Mouse (Mus musculus): ENCODE measurements at regions not wholly inside any gene's neighbourhood (a gene's known extent, or its start where the extent isn't known, plus 50 kb on each side); places are given as distances from the start of the nearest gene placed in this dataset.

- Histone ChIP-seq H3K4me2 (ENCODE audit: low read length) (no peak overlapping the region), H3K27me3 (replicated peaks; ENCODE audit: control insufficient read depth, insufficient read depth, low read length) (no peaks in the 10 kb centered on the region), H3K9me3 (ENCODE audit: control insufficient read depth, low read length) (no peaks in the 10 kb centered on the region), H3K4me3 (ENCODE audit: low read depth, low read length) (no peak overlapping the region), H3K36me3 (ENCODE audit: control insufficient read depth, insufficient read depth, low read length) (no peaks in the 10 kb centered on the region), H3K27ac (ENCODE audit: low read depth) (no peak overlapping the region), H3K9ac (ENCODE audit: low read length) (no peak overlapping the region), H3K4me1 (replicated peaks; ENCODE audit: control insufficient read depth, insufficient read depth, low read length) (peaks cover 3% of the 10 kb centered on the region; the same call in 1 of the 2 replicates)
- no peak for DNase-seq (ENCODE audit: low spot score)
- ATAC-seq (replicated peaks; ENCODE audit: low FRiP score, low TSS enrichment, low read depth): no peak
- WGBS: 88% methylated on average over 11 of the region's 11 CpGs
Observed at GRCm38 (mm10) chr11:23120533-23121210, 113.3 kb downstream of the Fam161a start.

GRCm38 (mm10) chr11:23124198-23124951 lies 117.0 kb downstream of the Fam161a start:
- Histone ChIP-seq H3K27me3 (replicated peaks; ENCODE audit: control insufficient read depth, insufficient read depth, low read length) (no peaks in the 10 kb centered on the region), H3K36me3 (ENCODE audit: control insufficient read depth, insufficient read depth, low read length) (no peaks in the 10 kb centered on the region), H3K9me3 (ENCODE audit: control insufficient read depth, low read length) (no peaks in the 10 kb centered on the region), H3K9ac (ENCODE audit: low read length) (0 out of 2 replicates have a peak overlapping the region, but pooled peaks have one; percentile 25), H3K27ac (ENCODE audit: low read depth) (no peak overlapping the region), H3K4me3 (ENCODE audit: low read depth, low read length) (peak overlapping the region; percentile 37), H3K4me2 (ENCODE audit: low read length) (peak overlapping the region; percentile 74), H3K4me1 (replicated peaks; ENCODE audit: control insufficient read depth, insufficient read depth, low read length) (peaks cover 3% of the 10 kb centered on the region; the same call in 1 of the 2 replicates)
- ATAC-seq (replicated peaks; ENCODE audit: low FRiP score, low TSS enrichment, low read depth): peak; percentile 98
- DNase-seq (ENCODE audit: low spot score): peak; percentile 81
- WGBS: 3% methylated on average over 24 of the region's 25 CpGs

DNA sequence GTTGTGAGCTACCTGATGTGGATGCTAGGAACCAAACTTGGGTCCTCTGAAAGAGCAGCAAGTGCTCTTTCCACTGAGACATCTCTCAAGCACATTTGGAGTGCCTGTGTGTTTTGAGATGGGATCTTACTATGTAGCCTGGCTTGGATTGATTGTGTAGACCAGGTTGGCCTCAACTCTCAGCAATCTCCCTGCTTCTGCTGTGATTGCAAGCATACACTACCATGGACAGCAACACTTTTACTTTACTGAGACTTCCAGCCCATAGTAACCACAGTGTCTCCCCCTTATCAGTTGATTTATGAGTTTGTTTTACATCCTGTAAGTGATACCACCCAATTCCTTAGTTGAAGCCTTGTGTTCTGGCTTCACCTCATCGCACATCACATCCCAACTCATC lies 123.8 kb downstream of the Fam161a start:
- Histone ChIP-seq H3K36me3 (ENCODE audit: control insufficient read depth, insufficient read depth, low read length) (no peaks in the 10 kb centered on the region), H3K9ac (ENCODE audit: low read length) (no peak overlapping the region), H3K4me1 (replicated peaks; ENCODE audit: control insufficient read depth, insufficient read depth, low read length) (no peaks in the 10 kb centered on the region), H3K27ac (ENCODE audit: low read depth) (no peak overlapping the region), H3K4me3 (ENCODE audit: low read depth, low read length) (no peak overlapping the region), H3K9me3 (ENCODE audit: control insufficient read depth, low read length) (no peaks in the 10 kb centered on the region), H3K4me2 (ENCODE audit: low read length) (no peak overlapping the region), H3K27me3 (replicated peaks; ENCODE audit: control insufficient read depth, insufficient read depth, low read length) (no peaks in the 10 kb centered on the region)
- no peak for ATAC-seq (replicated peaks; ENCODE audit: low FRiP score, low TSS enrichment, low read depth)
- DNase-seq (ENCODE audit: low spot score): no peak
- 39% methylated on average over 1 of the region's 1 CpGs for WGBS

DNA sequence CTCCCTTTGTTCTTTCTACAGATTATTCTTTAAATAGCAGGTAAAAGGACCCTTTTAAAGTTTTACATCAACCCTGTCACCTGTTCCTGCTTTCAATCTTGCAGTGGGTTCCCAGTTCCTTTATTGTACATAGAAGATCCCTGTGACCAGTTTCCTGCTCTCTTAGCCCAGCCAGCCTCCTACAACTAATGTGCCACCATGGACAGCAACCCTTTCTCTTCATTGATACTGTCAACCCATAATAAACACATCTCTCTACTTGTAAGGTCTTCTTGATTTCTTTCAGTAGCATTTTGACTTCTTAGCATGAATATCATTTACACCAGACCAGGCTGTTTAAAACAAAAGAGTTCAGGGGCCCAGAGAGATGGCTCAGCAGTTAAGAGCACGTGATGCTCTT lies 124.2 kb upstream of the Xpo1 start:
- ATAC-seq (replicated peaks; ENCODE audit: low FRiP score, low TSS enrichment, low read depth) (no peak), DNase-seq (ENCODE audit: low spot score) (no peak)
- Histone ChIP-seq H3K4me1 (replicated peaks; ENCODE audit: control insufficient read depth, insufficient read depth, low read length) (no peaks in the 10 kb centered on the region), H3K36me3 (ENCODE audit: control insufficient read depth, insufficient read depth, low read length) (no peaks in the 10 kb centered on the region), H3K9me3 (ENCODE audit: control insufficient read depth, low read length) (no peaks in the 10 kb centered on the region), H3K27me3 (replicated peaks; ENCODE audit: control insufficient read depth, insufficient read depth, low read length) (no peaks in the 10 kb centered on the region), H3K27ac (ENCODE audit: low read depth) (no peak overlapping the region), H3K4me3 (ENCODE audit: low read depth, low read length) (no peak overlapping the region), H3K4me2 (ENCODE audit: low read length) (no peak overlapping the region), H3K9ac (ENCODE audit: low read length) (no peak overlapping the region)
- 84% methylated on average over 1 of the region's 1 CpGs for WGBS

DNA sequence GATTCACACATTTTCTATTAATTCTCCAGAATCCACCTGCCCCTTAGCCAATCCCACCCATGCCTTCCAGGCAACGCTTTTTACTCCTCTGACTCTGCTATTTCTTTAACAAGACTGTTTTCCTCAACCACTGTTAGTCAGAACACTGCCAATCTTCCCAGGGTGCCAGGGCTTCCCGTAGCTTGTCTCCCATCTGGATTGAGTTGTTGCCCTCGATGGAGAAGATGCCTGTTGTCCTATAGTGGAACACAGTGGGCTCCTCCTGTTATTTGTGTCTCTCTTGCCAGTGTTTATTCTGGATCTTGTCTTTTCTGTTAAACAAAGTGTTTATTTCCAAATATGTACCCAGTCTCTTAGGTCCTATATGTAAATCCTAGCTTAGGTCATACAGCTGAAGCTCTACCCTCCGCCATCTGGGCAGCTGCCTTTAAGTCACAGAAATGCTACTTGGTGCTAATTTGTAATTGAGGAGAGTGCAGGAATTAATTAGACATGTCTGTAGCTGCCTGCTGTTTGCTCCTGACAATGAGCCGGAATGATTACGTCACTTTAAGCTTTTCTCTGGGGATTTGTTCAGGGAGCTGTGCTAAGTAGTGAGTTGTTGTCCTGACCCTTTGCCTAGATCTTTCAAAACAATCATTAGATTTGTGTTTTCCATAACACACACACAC lies 115.3 kb upstream of the Xpo1 start:
- Histone ChIP-seq H3K36me3 (ENCODE audit: control insufficient read depth, insufficient read depth, low read length) (no peaks in the 10 kb centered on the region), H3K27me3 (replicated peaks; ENCODE audit: control insufficient read depth, insufficient read depth, low read length) (no peaks in the 10 kb centered on the region), H3K4me3 (ENCODE audit: low read depth, low read length) (no peak overlapping the region), H3K9ac (ENCODE audit: low read length) (no peak overlapping the region), H3K9me3 (ENCODE audit: control insufficient read depth, low read length) (no peaks in the 10 kb centered on the region), H3K4me1 (replicated peaks; ENCODE audit: control insufficient read depth, insufficient read depth, low read length) (no peaks in the 10 kb centered on the region), H3K27ac (ENCODE audit: low read depth) (no peak overlapping the region), H3K4me2 (ENCODE audit: low read length) (no peak overlapping the region)
- 64% methylated on average over 6 of the region's 6 CpGs for WGBS
- ATAC-seq (replicated peaks; ENCODE audit: low FRiP score, low TSS enrichment, low read depth) (no peak), DNase-seq (ENCODE audit: low spot score) (no peak)

DNA sequence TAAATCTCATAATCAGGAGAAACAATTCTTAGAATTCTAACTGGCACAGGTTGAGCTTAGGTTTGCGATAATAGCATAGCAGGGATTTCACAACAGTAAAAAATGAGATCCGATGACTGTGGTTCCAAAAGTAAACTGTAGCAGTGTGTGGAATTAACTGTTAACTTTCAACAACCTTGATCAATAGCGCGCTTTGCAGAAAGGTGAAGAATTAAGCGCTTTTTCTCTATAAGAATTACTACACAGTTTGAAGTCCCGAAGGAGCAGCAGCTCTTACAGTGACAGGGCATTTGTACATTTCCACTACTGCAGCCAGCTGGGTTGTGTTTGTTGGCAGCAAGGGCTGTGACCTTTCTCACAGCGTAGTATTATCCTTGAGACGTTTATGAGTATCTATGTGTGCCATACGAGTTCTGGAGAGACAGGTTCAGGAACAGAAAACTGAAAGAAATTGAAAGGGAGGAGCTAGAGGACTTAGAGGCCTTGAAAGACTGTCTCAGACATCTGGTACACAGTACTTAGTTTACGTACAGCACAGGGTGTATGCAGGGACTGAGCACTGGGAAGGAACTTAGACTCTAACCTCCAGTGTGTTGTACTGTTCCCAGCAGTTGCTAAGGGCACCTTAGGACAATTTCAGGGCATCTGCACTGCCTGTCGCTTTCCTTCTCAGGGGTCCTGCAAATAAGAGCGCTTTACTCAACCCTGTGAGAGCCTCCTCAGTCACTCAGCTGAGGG lies 114.6 kb upstream of the Xpo1 start:
- H3K27me3 ChIP-seq (replicated peaks; ENCODE audit: control insufficient read depth, insufficient read depth, low read length): no peaks in the 10 kb centered on the region
- no peaks in the 10 kb centered on the region for H3K4me1 ChIP-seq (replicated peaks; ENCODE audit: control insufficient read depth, insufficient read depth, low read length)
- no peaks in the 10 kb centered on the region for H3K36me3 ChIP-seq (ENCODE audit: control insufficient read depth, insufficient read depth, low read length)
- no peak overlapping the region for H3K4me2 ChIP-seq (ENCODE audit: low read length)
- no peak for ATAC-seq (replicated peaks; ENCODE audit: low FRiP score, low TSS enrichment, low read depth)
- DNase-seq (ENCODE audit: low spot score): no peak
- no peak overlapping the region for H3K9ac ChIP-seq (ENCODE audit: low read length)
- 48% methylated on average over 12 of the region's 12 CpGs for WGBS
- H3K9me3 ChIP-seq (ENCODE audit: control insufficient read depth, low read length): no peaks in the 10 kb centered on the region
- no peak overlapping the region for H3K27ac ChIP-seq (ENCODE audit: low read depth)
- H3K4me3 ChIP-seq (ENCODE audit: low read depth, low read length): no peak overlapping the region

- DNase-seq (ENCODE audit: low spot score): peak; percentile 37
- no peaks in the 10 kb centered on the region for H3K36me3 ChIP-seq (ENCODE audit: control insufficient read depth, insufficient read depth, low read length)
Observed at GRCm38 (mm10) chr11:23148048-23148596, 107.7 kb upstream of the Xpo1 start.

DNA sequence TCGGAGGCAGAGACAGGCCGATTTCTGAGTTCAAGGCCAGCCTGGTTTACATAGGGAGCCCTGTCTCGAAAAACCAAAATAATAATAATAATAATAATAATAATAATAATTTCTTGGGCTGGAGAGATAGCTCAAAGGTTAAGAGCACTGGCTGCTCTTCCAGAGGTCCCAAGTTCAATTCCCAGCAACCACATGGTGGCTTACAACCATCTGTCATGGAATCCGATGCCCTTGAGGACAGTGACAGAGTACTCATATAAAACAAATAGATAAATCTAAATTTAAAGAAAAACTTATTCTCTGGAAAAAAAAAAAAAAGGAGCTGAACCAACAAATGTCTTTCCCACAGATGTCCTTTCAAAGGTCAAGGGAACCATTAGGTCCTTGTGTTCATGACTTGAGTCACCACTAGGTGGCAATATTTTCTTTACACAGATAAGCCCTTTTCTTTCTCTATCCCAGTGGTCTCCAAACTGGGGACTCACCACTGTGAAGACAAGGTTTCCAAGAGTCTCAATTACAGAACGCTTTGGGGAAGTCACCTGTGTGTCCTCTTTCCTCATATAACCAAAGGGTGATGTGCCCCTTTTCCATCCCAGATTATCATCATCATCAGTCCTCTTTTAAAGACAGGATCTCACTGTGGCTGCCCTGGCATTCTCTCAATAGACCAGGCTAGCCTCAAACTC lies 106.1 kb upstream of the Xpo1 start:
- ATAC-seq (replicated peaks; ENCODE audit: low FRiP score, low TSS enrichment, low read depth): peak; percentile 53

More at GRCm38 (mm10) chr11:23148048-23148596, 107.7 kb upstream of the Xpo1 start:
- H3K27me3 ChIP-seq (replicated peaks; ENCODE audit: control insufficient read depth, insufficient read depth, low read length): no peaks in the 10 kb centered on the region
- no peak overlapping the region for H3K4me3 ChIP-seq (ENCODE audit: low read depth, low read length)
- no peaks in the 10 kb centered on the region for H3K4me1 ChIP-seq (replicated peaks; ENCODE audit: control insufficient read depth, insufficient read depth, low read length)
- no peaks in the 10 kb centered on the region for H3K9me3 ChIP-seq (ENCODE audit: control insufficient read depth, low read length)
- H3K9ac ChIP-seq (ENCODE audit: low read length): no peak overlapping the region
- no peak overlapping the region for H3K27ac ChIP-seq (ENCODE audit: low read depth)
- ATAC-seq (replicated peaks; ENCODE audit: low FRiP score, low TSS enrichment, low read depth): no peak
- H3K4me2 ChIP-seq (ENCODE audit: low read length): no peak overlapping the region
- WGBS: 61% methylated on average over 8 of the region's 8 CpGs

More for the DNA sequence above, 106.1 kb upstream of the Xpo1 start:
- Histone ChIP-seq H3K27me3 (replicated peaks; ENCODE audit: control insufficient read depth, insufficient read depth, low read length) (no peaks in the 10 kb centered on the region), H3K9ac (ENCODE audit: low read length) (no peak overlapping the region), H3K4me3 (ENCODE audit: low read depth, low read length) (no peak overlapping the region), H3K4me1 (replicated peaks; ENCODE audit: control insufficient read depth, insufficient read depth, low read length) (no peaks in the 10 kb centered on the region), H3K4me2 (ENCODE audit: low read length) (no peak overlapping the region), H3K9me3 (ENCODE audit: control insufficient read depth, low read length) (no peaks in the 10 kb centered on the region), H3K36me3 (ENCODE audit: control insufficient read depth, insufficient read depth, low read length) (no peaks in the 10 kb centered on the region), H3K27ac (ENCODE audit: low read depth) (no peak overlapping the region)
- peak; percentile 52 for DNase-seq (ENCODE audit: low spot score)
- 69% methylated on average over 5 of the region's 5 CpGs for WGBS
